Mouse (Mus musculus) G1E (cell line): ENCODE data around the gene Setmar.

Experiments
- CTCF ChIP-seq: IDR thresholded peaks from 2 replicates; pipeline ENCODE4 v1.5.1; 2012; ENCODE audit warnings: low read depth, low read length, inconsistent platforms, mixed read lengths
- GATA1 ChIP-seq: IDR thresholded peaks from 2 replicates; pipeline ENCODE4 v1.6.1; 2012; ENCODE audit warnings: borderline replicate concordance, low read length, inconsistent platforms, mixed read lengths

DNA sequence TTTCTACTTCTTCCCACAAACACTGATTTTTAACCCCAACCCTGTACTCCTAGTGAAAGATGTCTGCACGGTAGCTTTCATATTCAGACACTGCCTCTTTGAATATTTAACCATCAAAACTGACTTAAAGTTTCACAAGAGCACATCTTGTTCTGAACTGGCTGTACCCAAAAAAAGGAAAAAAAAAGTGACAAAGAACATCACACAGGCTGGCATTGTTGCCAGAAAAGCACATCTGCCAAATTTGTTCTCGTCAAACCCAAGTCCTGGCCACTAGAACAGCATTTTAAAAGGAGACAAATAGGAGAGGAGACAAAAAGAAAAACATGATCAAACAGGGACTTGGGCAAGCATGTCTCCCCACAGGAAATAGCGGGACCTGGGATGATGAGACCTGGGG lies 28.6 kb downstream of the Setmar start:
- no peak for TF ChIP-seq CTCF
- TF ChIP-seq GATA1 = no peak
